Mouse (Mus musculus) embryonic facial prominence, embryonic 12.5 days (tissue): Measurements from ENCODE around the gene Slc35b3. TPM values are rescaled to one million over a fixed set of nuclear protein-coding genes. Genes with fewer than 3 reads are reported as not detected.
A peak's percentile ranks its signal among the peaks of the same experiment; 100 is the strongest.

ENCODE experiments used
- ATAC-seq: fragments of 200-750 bp; cut with Nextera tagmentation; 2 replicates; pipeline ENCODE4 v1.8.0; 2017; ENCODE audit not compliant: insufficient number of reproducible peaks, insufficient read depth, low FRiP score, low TSS enrichment
- H3K27ac ChIP-seq: fragments of 300-500 bp; sonication (generic); 2 replicates; pipeline ENCODE4 v1.5.1; 2016; ENCODE audit warnings: mild to moderate bottlenecking
- H3K27me3 ChIP-seq: fragments of 300-500 bp; sonication (generic); 2 replicates; pipeline ENCODE4 v1.6.1; 2016; ENCODE audit warnings: mild to moderate bottlenecking, moderate library complexity
- H3K36me3 ChIP-seq: fragments of 300-500 bp; sonication (generic); 2 replicates; pipeline ENCODE4 v1.6.1; 2016; ENCODE audit warnings: mild to moderate bottlenecking
- H3K4me1 ChIP-seq: fragments of 300-500 bp; sonication (generic); 2 replicates; pipeline ENCODE4 v1.6.1; 2016
- H3K4me2 ChIP-seq: fragments of 300-500 bp; sonication (generic); replicated peaks from 2 replicates; pipeline ENCODE4 v1.6.1; 2016; ENCODE audit warnings: mild to moderate bottlenecking, moderate library complexity
- H3K4me3 ChIP-seq: fragments of 300-500 bp; sonication (generic); 2 replicates; pipeline ENCODE4 v1.5.1; 2016; ENCODE audit warnings: mild to moderate bottlenecking
- H3K9ac ChIP-seq: fragments of 300-500 bp; sonication (generic); 2 replicates; pipeline ENCODE4 v1.6.1; 2016; ENCODE audit warnings: mild to moderate bottlenecking, moderate library complexity
- H3K9me3 ChIP-seq: fragments of 300-500 bp; sonication (generic); 2 replicates; pipeline ENCODE4 v1.6.1; 2016; ENCODE audit warnings: mild to moderate bottlenecking, moderate library complexity
- WGBS: fragments of 180-500 bp; shearing (Covaris S2); methylation state at CpG from one replicate; pipeline ENCODE4 v1.1.7; 2016; 5-methylcytosine and 5-hydroxymethylcytosine counted together
- polyA plus RNA-seq: library from polyadenylated mRNA; unstranded; fragments of >200 nt; fragmentation: Nextera tagmentation; extraction: Ambion mirVana; gene quantifications from 2 replicates; pipeline ENCODE4 v1.2.1, GENCODE M21; 2016

Gene Slc35b3
- 36.5 and 38.8 TPM in 2 replicates for polyA plus RNA-seq

- H3K4me2 ChIP-seq = peak within 1 kb of the TSS; percentile 63
- no peaks in the 10 kb centered on the region for H3K36me3 ChIP-seq
- no peaks in the 10 kb centered on the region for H3K27me3 ChIP-seq
- 1% methylated on average over 62 of the region's 67 CpGs for WGBS
- no peaks in the 10 kb centered on the region for H3K9me3 ChIP-seq
- peak within 1 kb of the TSS; percentile 50 for H3K27ac ChIP-seq
- peak within 1 kb of the TSS; percentile 84 for H3K4me3 ChIP-seq
- peak; percentile 96 for ATAC-seq
- H3K9ac ChIP-seq = peak within 1 kb of the TSS; percentile 68
- peaks cover 5% of the 10 kb centered on the region for H3K4me1 ChIP-seq
Measured at GRCm38 (mm10) chr13:38960063-38961050, at the start of gene Slc35b3. TSS of gene Slc35b3 (minus strand) at chr13:38960875.

- Histone ChIP-seq H3K4me3 (no peak overlapping the region), H3K9me3 (no peaks in the 10 kb centered on the region), H3K36me3 (no peaks in the 10 kb centered on the region), H3K4me2 (no peak overlapping the region), H3K9ac (no peak overlapping the region), H3K27me3 (no peaks in the 10 kb centered on the region), H3K4me1 (no peaks in the 10 kb centered on the region; the same call in 1 of the 2 replicates), H3K27ac (no peak overlapping the region)
- no peak for ATAC-seq
- 81% methylated on average over 4 of the region's 4 CpGs for WGBS
Measured at GRCm38 (mm10) chr13:39010280-39010679, 49.6 kb upstream of the Slc35b3 start.

GRCm38 (mm10) chr13:39003101-39003762 lies 42.6 kb upstream of the Slc35b3 start:
- Histone ChIP-seq H3K36me3 (no peaks in the 10 kb centered on the region), H3K4me2 (no peak overlapping the region), H3K9me3 (no peaks in the 10 kb centered on the region), H3K4me1 (no peaks in the 10 kb centered on the region), H3K27me3 (no peaks in the 10 kb centered on the region), H3K27ac (no peak overlapping the region), H3K4me3 (no peak overlapping the region), H3K9ac (no peak overlapping the region)
- no peak for ATAC-seq

GRCm38 (mm10) chr13:39002424-39002823 lies 41.7 kb upstream of the Slc35b3 start:
- H3K9ac ChIP-seq = no peak overlapping the region
- H3K27ac ChIP-seq = no peak overlapping the region
- H3K4me2 ChIP-seq = no peak overlapping the region
- no peaks in the 10 kb centered on the region for H3K9me3 ChIP-seq
- H3K4me3 ChIP-seq = no peak overlapping the region
- H3K36me3 ChIP-seq = no peaks in the 10 kb centered on the region
- H3K27me3 ChIP-seq = no peaks in the 10 kb centered on the region
- H3K4me1 ChIP-seq = no peaks in the 10 kb centered on the region
- 73% methylated on average over 1 of the region's 1 CpGs for WGBS
- ATAC-seq = no peak

- Histone ChIP-seq H3K4me2 (no peak overlapping the region), H3K36me3 (no peaks in the 10 kb centered on the region), H3K4me3 (no peak overlapping the region), H3K9me3 (no peaks in the 10 kb centered on the region), H3K27ac (no peak overlapping the region), H3K9ac (no peak overlapping the region), H3K27me3 (no peaks in the 10 kb centered on the region), H3K4me1 (no peaks in the 10 kb centered on the region)
- WGBS = 92% methylated on average over 11 of the region's 11 CpGs
- ATAC-seq = no peak
Measured at GRCm38 (mm10) chr13:39001434-39001833, 40.8 kb upstream of the Slc35b3 start.

- Histone ChIP-seq H3K27ac (no peak overlapping the region), H3K4me2 (no peak overlapping the region), H3K36me3 (no peaks in the 10 kb centered on the region), H3K4me1 (no peaks in the 10 kb centered on the region), H3K9ac (no peak overlapping the region), H3K9me3 (no peaks in the 10 kb centered on the region), H3K4me3 (no peak overlapping the region), H3K27me3 (no peaks in the 10 kb centered on the region)
- WGBS = 61% methylated on average over 9 of the region's 9 CpGs
- no peak for ATAC-seq
Measured at GRCm38 (mm10) chr13:38998958-38999357, 38.3 kb upstream of the Slc35b3 start.

GRCm38 (mm10) chr13:38992529-38992928 lies 31.9 kb upstream of the Slc35b3 start:
- Histone ChIP-seq H3K9ac (no peak overlapping the region), H3K4me2 (no peak overlapping the region), H3K4me1 (no peaks in the 10 kb centered on the region), H3K36me3 (no peaks in the 10 kb centered on the region), H3K27ac (no peak overlapping the region), H3K4me3 (no peak overlapping the region), H3K9me3 (no peaks in the 10 kb centered on the region), H3K27me3 (no peaks in the 10 kb centered on the region)
- ATAC-seq = no peak
- WGBS = 29% methylated on average over 5 of the region's 5 CpGs

- Histone ChIP-seq H3K27ac (no peak overlapping the region), H3K9ac (no peak overlapping the region), H3K36me3 (no peaks in the 10 kb centered on the region), H3K4me3 (no peak overlapping the region), H3K27me3 (no peaks in the 10 kb centered on the region), H3K4me2 (no peak overlapping the region), H3K4me1 (no peaks in the 10 kb centered on the region), H3K9me3 (peaks cover 2% of the 10 kb centered on the region; the same call in 1 of the 2 replicates)
- WGBS = 79% methylated on average over 5 of the region's 5 CpGs
- ATAC-seq = no peak
Measured at GRCm38 (mm10) chr13:38983751-38984150, 23.1 kb upstream of the Slc35b3 start.

- 77% methylated on average over 3 of the region's 3 CpGs for WGBS
- no peaks in the 10 kb centered on the region for H3K9me3 ChIP-seq
- H3K4me3 ChIP-seq = no peak overlapping the region
- no peak overlapping the region for H3K4me2 ChIP-seq
- no peak for ATAC-seq
- H3K36me3 ChIP-seq = no peaks in the 10 kb centered on the region
- no peaks in the 10 kb centered on the region for H3K27me3 ChIP-seq
- no peak overlapping the region for H3K27ac ChIP-seq
- H3K4me1 ChIP-seq = no peaks in the 10 kb centered on the region
- H3K9ac ChIP-seq = no peak overlapping the region
Measured at GRCm38 (mm10) chr13:38980900-38981299, 20.2 kb upstream of the Slc35b3 start.

GRCm38 (mm10) chr13:38976978-38977377 lies 16.3 kb upstream of the Slc35b3 start:
- Histone ChIP-seq H3K27ac (no peak overlapping the region), H3K36me3 (no peaks in the 10 kb centered on the region), H3K4me3 (no peak overlapping the region), H3K4me2 (no peak overlapping the region), H3K4me1 (no peaks in the 10 kb centered on the region), H3K9me3 (no peaks in the 10 kb centered on the region), H3K9ac (no peak overlapping the region), H3K27me3 (no peaks in the 10 kb centered on the region)
- ATAC-seq = no peak
- 88% methylated on average over 6 of the region's 6 CpGs for WGBS

- Histone ChIP-seq H3K9ac (no peak overlapping the region), H3K9me3 (no peaks in the 10 kb centered on the region), H3K36me3 (no peaks in the 10 kb centered on the region), H3K4me2 (no peak overlapping the region), H3K27me3 (no peaks in the 10 kb centered on the region), H3K4me3 (no peak overlapping the region), H3K27ac (no peak overlapping the region), H3K4me1 (no peaks in the 10 kb centered on the region)
- 88% methylated on average over 5 of the region's 5 CpGs for WGBS
- no peak for ATAC-seq
Measured at GRCm38 (mm10) chr13:38975853-38976252, 15.2 kb upstream of the Slc35b3 start.

- no peaks in the 10 kb centered on the region for H3K27me3 ChIP-seq
- 14% methylated on average over 6 of the region's 6 CpGs for WGBS
- H3K4me2 ChIP-seq = no peak overlapping the region
- H3K9me3 ChIP-seq = no peaks in the 10 kb centered on the region
- no peak for ATAC-seq
- no peak overlapping the region for H3K4me3 ChIP-seq
- H3K36me3 ChIP-seq = no peaks in the 10 kb centered on the region
- no peaks in the 10 kb centered on the region for H3K4me1 ChIP-seq
- no peak overlapping the region for H3K27ac ChIP-seq
- H3K9ac ChIP-seq = no peak overlapping the region
Measured at GRCm38 (mm10) chr13:38972602-38973001, 11.9 kb upstream of the Slc35b3 start.
